Mouse (Mus musculus): ENCODE measurements at regions not wholly inside any gene's neighbourhood (a gene's known extent, or its start where the extent isn't known, plus 50 kb on each side); places are given as distances from the start of the nearest gene placed in this dataset.
"Not testable (repeated sequence)": the region's sequence is repeated elsewhere in the genome, so short reads cannot be mapped to it uniquely, and the experiment has no call there.

DNA sequence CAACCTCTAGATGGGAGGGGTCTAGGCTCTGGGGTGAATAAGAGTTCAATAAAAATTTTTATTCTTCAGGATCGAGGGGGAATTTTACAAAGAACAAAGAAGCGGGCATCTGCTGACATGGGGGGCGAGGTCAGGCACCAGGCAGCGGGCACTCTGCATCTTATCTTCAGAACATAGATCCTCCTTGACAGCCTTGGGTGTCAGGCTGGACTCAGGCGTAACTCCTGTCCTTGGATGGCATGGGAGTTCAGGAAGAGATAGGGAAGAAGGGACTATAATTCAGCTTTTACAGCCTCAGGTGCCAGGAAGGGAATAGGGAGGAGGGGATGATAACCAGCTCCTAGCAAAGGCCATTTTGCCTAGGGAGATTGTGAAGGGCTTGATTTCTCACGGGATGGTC lies 753.1 kb downstream of the Gm10330 start:
- not testable (repeated sequence) for H3K27me3 ChIP-seq (ENCODE audit: control insufficient read depth, insufficient read depth, low read length); H3K4me3 ChIP-seq (ENCODE audit: control insufficient read depth, low read depth, low read length); H3K27ac ChIP-seq (ENCODE audit: control insufficient read depth, insufficient read depth, low read depth, low read length); H3K36me3 ChIP-seq (ENCODE audit: control insufficient read depth, insufficient read depth, low read length); H3K4me1 ChIP-seq (ENCODE audit: control insufficient read depth, insufficient read depth, low read length)

DNA sequence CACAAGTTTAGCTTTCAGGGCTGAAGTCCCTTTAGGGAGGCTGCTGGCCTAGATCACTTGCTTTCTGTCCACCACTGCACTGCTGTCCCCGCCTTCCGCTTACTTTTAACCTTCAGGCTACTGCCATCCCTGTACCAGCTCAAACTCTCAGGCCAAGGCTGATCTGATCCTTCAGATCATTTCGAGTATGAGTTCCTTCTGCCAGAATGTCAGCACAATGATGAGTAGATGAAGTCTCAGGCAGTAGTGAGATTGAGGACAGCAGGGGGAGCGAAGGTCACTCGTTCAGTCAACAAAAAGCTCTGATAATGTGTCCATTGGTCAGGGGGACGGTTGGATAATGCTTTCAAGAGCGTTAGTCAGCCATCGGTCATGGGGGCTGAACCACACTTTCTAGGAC lies 756.5 kb downstream of the Gm10330 start:
- not testable (repeated sequence) for H3K4me3 ChIP-seq (ENCODE audit: control insufficient read depth, low read depth, low read length); H3K27ac ChIP-seq (ENCODE audit: control insufficient read depth, insufficient read depth, low read depth, low read length); H3K4me1 ChIP-seq (ENCODE audit: control insufficient read depth, insufficient read depth, low read length); H3K36me3 ChIP-seq (ENCODE audit: control insufficient read depth, insufficient read depth, low read length); H3K27me3 ChIP-seq (ENCODE audit: control insufficient read depth, insufficient read depth, low read length)

DNA sequence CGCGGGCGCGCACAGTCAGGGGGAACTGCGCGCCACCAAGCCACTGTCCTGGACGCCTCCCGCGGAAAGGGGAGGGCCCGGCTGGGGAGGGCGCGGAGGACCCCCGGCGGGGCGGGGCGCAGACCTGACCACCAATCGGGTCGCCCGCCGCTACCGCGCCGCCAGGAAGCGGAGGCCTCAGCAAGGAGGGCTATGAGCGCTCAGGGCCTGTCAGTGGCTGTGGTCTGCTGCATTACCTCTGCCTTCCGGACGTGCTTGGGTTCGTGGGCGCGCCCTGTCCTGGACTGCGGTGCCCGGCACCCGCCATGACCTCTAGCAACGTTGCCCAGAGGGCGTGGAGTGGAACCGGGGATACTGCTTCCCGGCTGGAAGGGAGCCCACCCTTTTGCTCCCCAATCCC lies 769.9 kb downstream of the Gm10330 start:
- H3K4me1 ChIP-seq (ENCODE audit: control insufficient read depth, insufficient read depth, low read length); H3K27me3 ChIP-seq (ENCODE audit: control insufficient read depth, insufficient read depth, low read length); H3K27ac ChIP-seq (ENCODE audit: control insufficient read depth, insufficient read depth, low read depth, low read length); H3K36me3 ChIP-seq (ENCODE audit: control insufficient read depth, insufficient read depth, low read length): not testable (repeated sequence)
- H3K4me3 ChIP-seq (ENCODE audit: control insufficient read depth, low read depth, low read length) = peak overlapping the region; percentile 24

DNA sequence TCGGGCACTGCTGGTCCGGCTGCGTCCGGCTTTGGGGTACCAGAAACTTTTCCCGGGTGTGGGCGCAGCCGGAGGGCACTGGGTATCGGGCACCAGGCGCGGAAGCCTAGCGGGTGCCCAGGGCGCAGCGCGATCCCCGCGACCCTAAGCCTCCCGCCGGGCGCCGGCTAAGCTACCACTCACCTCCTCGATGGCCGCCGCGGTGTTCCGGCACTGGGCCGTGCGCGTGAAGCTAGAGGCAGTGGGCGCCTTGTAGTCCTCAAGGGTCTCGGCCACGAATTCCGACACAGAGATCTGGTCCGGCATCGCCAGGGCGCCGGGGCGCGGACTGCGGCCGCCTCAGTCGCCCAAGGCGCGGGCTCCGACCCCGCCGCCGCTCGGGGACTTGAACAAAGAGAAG lies 770.4 kb downstream of the Gm10330 start:
- peak overlapping the region; percentile 59 for H3K4me3 ChIP-seq (ENCODE audit: control insufficient read depth, low read depth, low read length)
- H3K4me1 ChIP-seq (ENCODE audit: control insufficient read depth, insufficient read depth, low read length); H3K27ac ChIP-seq (ENCODE audit: control insufficient read depth, insufficient read depth, low read depth, low read length); H3K36me3 ChIP-seq (ENCODE audit: control insufficient read depth, insufficient read depth, low read length); H3K27me3 ChIP-seq (ENCODE audit: control insufficient read depth, insufficient read depth, low read length): not testable (repeated sequence)
